Mouse (Mus musculus): Measurements from ENCODE around the gene Tsr1.
A peak's percentile ranks its signal among the peaks of the same experiment; 100 is the strongest.

- TF ChIP-seq CTCF (IDR thresholded peaks at IDR 0.05; ENCODE audit: borderline replicate concordance, insufficient read depth, low read depth, low read length) (no peak), POLR2A (IDR thresholded peaks at IDR 0.05; ENCODE audit: borderline replicate concordance, insufficient read depth, low read length) (peak; percentile 89)
Observed at GRCm38 (mm10) chr11:74925577-74926387, 27.9 kb downstream of the Tsr1 start, which contains the start of the genes Smg6 and Srr.

Measured in cerebellum, adult 2 months (tissue).